Mouse (Mus musculus) limb, embryonic 10.5 days (tissue): ENCODE measurements around the gene Hist2h2ac. TPM values are rescaled to one million over a fixed set of nuclear protein-coding genes. Genes with fewer than 3 reads are reported as not detected.
A peak's percentile ranks its signal among the peaks of the same experiment; 100 is the strongest.
"Not testable (repeated sequence)": the region's sequence is repeated elsewhere in the genome, so short reads cannot be mapped to it uniquely, and the experiment has no call there.

ENCODE experiments used
- DNase-seq: peaks from one replicate; pipeline ENCODE4 v3.0.0-alpha.2; 2017; ENCODE audit warnings: low spot score
- H3K27ac ChIP-seq: fragments of 300-500 bp; sonication (generic); 2 replicates; pipeline ENCODE4 v1.5.1; 2016; ENCODE audit warnings: mild to moderate bottlenecking
- H3K27me3 ChIP-seq: fragments of 300-500 bp; sonication (generic); 2 replicates; pipeline ENCODE4 v1.6.1; 2016; ENCODE audit warnings: low read depth, mild to moderate bottlenecking; ENCODE audit not compliant: poor library complexity, severe bottlenecking
- H3K36me3 ChIP-seq: fragments of 300-500 bp; sonication (generic); 2 replicates; pipeline ENCODE4 v1.6.1; 2016; ENCODE audit warnings: mild to moderate bottlenecking, moderate library complexity
- H3K4me1 ChIP-seq: fragments of 300-500 bp; sonication (generic); 2 replicates; pipeline ENCODE4 v1.6.1; 2016
- H3K4me3 ChIP-seq: fragments of 300-500 bp; sonication (generic); 2 replicates; pipeline ENCODE4 v1.5.1; 2016; ENCODE audit warnings: mild to moderate bottlenecking, moderate library complexity
- H3K9me3 ChIP-seq: fragments of 300-500 bp; sonication (generic); replicated peaks from 2 replicates; pipeline ENCODE4 v1.6.1; 2016; ENCODE audit warnings: mild to moderate bottlenecking
- WGBS: fragments of 180-500 bp; shearing (Covaris S2); methylation state at CpG from one replicate; pipeline ENCODE4 v1.1.7; 2016; 5-methylcytosine and 5-hydroxymethylcytosine counted together
- polyA plus RNA-seq: library from polyadenylated mRNA; unstranded; fragments of >200 nt; fragmentation: Nextera tagmentation; extraction: Ambion mirVana; gene quantifications from 2 replicates; pipeline ENCODE4 v1.2.1, GENCODE M21; 2016

Hist2h2ac gene
- polyA plus RNA-seq, 1 experiment from 2014 or later = 11.7 TPM

DNA sequence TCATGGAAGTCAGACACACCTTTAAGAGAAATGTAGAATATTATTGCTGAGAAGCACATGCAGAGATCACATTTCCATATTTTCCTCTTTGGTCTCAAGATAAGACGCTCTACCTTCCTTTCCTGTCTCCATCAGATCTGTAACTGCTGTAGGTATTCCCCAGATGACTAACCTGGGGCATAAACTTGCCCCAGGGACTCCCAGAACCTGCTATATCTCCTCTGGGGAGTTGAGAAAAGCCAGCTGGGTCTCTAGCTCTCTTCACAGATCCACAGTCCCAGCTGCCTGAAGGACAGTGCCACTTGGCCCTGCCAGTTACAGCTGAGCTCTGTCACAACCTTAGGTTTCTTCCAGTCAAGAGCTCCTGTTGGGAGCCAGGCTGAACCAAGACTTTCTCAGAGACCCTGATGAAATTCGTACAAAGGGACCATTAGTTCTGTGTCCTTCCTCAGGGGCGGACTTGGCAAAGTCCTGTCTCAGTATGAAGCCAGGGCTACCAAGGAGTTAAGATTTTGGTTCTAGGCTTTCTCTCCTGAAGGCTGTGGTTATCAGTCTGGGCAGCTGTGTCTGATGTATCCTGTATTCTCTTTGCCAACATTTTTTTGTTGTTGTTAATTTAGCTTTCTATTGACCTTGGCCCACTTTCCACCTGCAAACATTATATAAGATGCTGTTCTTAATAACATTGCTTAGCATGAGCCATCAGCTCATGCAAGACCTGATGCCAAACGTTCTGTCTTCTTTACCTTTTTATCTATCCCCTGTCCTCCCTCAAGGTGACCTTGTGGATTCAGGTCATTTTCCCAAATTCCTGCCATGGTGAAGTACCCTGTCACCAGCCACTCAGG lies 10.5 kb upstream of the Hist2h2ac start:
- Histone ChIP-seq H3K27me3 (no peaks in the 10 kb centered on the region), H3K36me3 (no peaks in the 10 kb centered on the region), H3K27ac (no peak overlapping the region), H3K9me3 (no peaks in the 10 kb centered on the region), H3K4me3 (no peak overlapping the region), H3K4me1 (peaks cover 2% of the 10 kb centered on the region; the same call in 1 of the 2 replicates)
- 78% methylated on average over 4 of the region's 4 CpGs for WGBS
- DNase-seq = no peak

DNA sequence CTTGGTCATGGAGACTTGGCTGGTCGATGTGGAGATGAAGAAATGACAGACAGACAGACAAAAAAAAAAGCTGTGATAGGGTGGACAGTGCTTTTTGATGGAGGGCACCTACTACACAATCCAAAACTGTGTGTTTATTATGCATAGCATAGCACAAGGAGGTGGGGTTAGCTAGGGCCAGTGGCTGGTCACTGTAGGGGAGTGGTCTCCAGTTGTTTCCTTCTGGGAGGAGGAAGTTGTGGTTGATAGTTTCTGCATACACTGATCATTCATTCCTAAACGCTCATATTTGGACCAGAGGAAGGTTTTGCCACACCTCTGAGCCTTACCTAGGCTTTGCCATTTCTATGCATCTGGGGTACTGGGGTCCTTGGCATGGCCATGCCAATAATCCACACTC lies 9.7 kb upstream of the Hist2h2ac start:
- H3K9me3 ChIP-seq = no peaks in the 10 kb centered on the region
- no peaks in the 10 kb centered on the region for H3K36me3 ChIP-seq
- 86% methylated on average over 2 of the region's 2 CpGs for WGBS
- DNase-seq = no peak
- peaks cover 8% of the 10 kb centered on the region for H3K4me1 ChIP-seq
- no peaks in the 10 kb centered on the region for H3K27me3 ChIP-seq
- H3K27ac ChIP-seq = no peak overlapping the region
- H3K4me3 ChIP-seq = no peak overlapping the region

DNA sequence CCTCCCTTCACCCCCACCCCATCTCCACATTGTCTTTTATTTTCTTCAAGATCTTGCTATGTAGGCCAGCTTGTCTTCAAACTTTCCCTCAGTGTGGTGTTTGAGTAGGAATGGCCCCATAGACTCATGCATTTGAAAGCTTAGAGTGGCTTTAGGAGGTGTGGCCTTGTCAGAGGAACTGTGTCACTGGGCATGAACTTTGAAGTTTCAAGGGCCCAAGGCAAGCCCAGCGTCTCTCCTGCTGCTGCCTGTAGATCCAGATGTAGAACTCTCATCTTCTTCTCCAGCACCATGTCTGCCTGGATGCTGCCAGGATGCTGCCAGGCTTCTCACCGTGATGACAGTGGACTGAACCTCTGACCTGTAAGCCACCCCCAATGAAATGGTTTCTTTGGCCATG lies 8.1 kb upstream of the Hist2h2ac start:
- H3K27me3 ChIP-seq = no peaks in the 10 kb centered on the region
- H3K27ac ChIP-seq = no peak overlapping the region
- H3K36me3 ChIP-seq = no peaks in the 10 kb centered on the region
- H3K9me3 ChIP-seq = no peaks in the 10 kb centered on the region
- 66% methylated on average over 2 of the region's 2 CpGs for WGBS
- no peak for DNase-seq
- H3K4me1 ChIP-seq = peaks cover 11% of the 10 kb centered on the region
- no peak overlapping the region for H3K4me3 ChIP-seq

DNA sequence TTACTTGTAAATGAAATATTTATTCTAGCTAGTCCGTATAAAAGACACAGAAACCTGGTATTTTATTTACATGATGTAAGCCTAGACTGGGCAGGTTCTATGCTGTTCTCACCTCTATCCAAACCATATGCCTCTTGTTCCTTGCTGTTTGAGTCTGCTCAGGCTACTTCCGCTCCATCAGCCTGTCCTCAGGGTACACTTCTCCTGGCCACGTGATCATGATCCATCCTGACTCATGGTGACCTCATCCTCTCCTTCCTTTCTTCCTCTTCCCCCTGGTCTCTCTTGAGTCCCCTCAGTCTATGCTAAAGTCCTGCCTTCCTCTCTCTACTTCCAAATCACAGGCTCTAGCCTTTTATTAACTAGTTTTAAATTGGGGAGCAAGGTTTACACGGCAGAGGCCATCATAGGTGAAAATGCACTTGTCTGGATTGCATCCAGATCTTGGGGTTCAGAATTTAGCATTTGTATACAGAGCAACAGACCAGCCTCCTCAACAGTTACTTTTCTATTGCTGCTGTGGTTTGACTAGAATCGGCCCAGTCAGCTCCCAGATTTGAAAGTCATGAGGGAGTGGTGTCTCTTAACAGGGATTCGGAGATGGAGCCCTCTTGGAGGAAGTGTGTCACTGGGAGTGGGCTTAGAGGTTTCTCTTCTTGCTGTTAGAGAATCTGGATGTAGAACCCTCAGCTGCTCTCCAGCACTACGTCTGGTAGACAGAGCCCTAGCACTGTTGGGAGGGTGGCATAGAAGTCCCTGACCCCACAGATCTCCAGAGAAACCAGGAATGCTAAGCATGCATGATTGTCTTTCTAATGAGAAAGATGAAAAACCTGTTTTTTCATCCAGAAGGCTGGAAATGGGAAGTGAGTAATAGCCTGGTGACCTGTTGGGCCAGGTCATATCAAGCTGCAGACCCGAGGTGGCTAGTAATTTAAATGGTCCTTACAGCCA lies 6.3 kb upstream of the Hist2h2ac start:
- peaks cover 15% of the 10 kb centered on the region for H3K4me1 ChIP-seq
- no peak for DNase-seq

DNA sequence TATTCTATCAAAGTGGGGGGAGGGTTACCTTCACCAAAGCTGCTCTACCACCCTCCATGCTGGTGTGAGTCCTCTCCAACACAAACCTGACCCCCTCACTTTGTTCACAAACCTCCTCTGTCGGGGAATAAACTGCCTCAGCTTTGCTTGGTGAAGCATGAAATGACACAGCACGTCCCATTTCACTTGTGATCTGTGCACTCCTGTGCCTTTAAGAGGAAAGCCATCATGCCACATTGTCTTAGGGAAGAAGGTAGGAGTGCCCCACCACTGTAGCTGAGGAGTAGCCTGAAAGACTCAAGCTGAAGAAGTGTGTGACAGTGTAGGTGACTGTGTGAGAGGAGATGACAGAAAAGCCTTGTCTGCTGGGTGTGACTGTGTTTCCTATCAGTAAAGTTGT lies 4.7 kb upstream of the Hist2h2ac start:
- Histone ChIP-seq H3K4me1 (peaks cover 25% of the 10 kb centered on the region), H3K4me3 (no peak overlapping the region), H3K27ac (peak overlapping the region; percentile 66), H3K27me3 (no peaks in the 10 kb centered on the region), H3K9me3 (no peaks in the 10 kb centered on the region), H3K36me3 (no peaks in the 10 kb centered on the region)
- DNase-seq = no peak
- 50% methylated on average over 2 of the region's 2 CpGs for WGBS

More for the DNA sequence above, 6.3 kb upstream of the Hist2h2ac start:
- 71% methylated on average over 8 of the region's 8 CpGs for WGBS
- no peaks in the 10 kb centered on the region for H3K9me3 ChIP-seq
- H3K27ac ChIP-seq = peak overlapping the region; percentile 51
- H3K36me3 ChIP-seq = no peaks in the 10 kb centered on the region
- no peak overlapping the region for H3K4me3 ChIP-seq
- no peaks in the 10 kb centered on the region for H3K27me3 ChIP-seq

DNA sequence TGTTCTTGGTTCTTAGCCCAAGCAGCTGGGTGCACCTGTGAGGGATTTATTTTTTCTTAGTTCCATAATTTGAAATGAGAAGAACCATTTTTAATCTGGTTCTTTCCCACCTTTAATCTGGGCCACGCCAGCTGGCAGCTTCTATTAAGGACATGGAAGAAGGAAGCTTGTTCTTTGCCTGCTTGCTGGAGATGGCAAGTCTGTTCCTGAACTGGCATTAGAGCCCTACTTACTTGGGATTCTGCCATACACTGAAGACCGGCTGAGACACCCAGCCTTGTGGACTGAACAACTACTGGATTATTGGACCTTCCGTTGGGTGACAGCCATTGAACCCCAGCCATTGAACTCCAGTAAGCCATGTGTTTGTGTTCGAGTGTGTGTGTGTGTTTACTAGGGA lies 2.1 kb upstream of the Hist2h2ac start:
- Histone ChIP-seq H3K9me3 (no peaks in the 10 kb centered on the region), H3K27me3 (no peaks in the 10 kb centered on the region), H3K36me3 (no peaks in the 10 kb centered on the region), H3K4me3 (no peak overlapping the region), H3K27ac (no peak overlapping the region), H3K4me1 (peaks cover 33% of the 10 kb centered on the region)
- no peak for DNase-seq
- 93% methylated on average over 4 of the region's 4 CpGs for WGBS

DNA sequence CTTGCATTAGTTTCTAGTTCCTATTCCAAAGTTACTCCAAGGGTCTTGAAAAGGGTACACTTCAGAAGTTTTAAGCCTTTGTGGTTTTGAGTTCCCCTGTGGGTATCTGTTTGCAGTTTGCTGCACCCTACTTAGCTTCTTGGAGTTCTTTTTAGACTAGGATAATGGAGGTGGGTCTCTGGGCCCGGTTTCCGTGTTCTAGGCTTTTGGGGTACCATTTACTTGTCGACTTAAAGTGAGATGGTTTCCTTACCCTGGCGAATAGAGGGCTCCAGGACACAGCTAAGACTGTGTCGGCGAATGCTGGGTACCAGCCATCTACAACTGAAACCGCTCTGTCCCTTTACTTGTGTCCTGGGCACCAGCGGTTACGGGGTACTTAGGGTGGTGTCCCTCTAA lies 959 bp upstream of the Hist2h2ac start:
- WGBS = 26% methylated on average over 9 of the region's 9 CpGs
- no peak for DNase-seq
- peaks cover 33% of the 10 kb centered on the region for H3K4me1 ChIP-seq

DNA sequence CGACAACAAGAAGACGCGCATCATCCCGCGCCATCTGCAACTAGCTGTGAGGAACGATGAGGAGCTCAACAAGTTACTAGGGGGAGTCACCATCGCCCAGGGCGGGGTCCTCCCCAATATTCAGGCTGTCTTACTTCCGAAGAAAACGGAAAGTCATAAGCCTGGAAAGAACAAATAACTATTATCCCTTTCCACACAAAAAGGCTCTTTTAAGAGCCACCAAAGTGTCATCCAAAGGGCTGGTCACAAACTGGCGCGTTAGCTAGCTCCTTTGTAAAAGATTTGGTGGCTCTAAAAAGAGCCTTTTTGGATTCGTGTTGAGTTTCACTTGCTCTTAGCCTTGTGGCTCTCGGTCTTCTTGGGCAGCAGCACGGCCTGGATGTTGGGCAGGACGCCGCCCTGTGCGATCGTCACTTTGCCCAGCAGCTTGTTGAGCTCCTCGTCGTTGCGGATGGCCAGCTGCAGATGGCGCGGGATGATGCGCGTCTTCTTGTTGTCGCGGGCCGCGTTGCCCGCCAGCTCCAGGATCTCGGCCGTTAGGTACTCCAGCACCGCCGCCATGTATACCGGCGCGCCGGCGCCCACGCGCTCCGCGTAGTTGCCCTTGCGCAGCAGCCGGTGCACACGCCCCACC lies 432 bp downstream of the Hist2h2ac start:
- peak overlapping the region; percentile 97 for H3K27ac ChIP-seq
- H3K36me3 ChIP-seq, H3K27me3 ChIP-seq, H3K9me3 ChIP-seq: not testable (repeated sequence)
- H3K4me3 ChIP-seq = peak overlapping the region; percentile 65
- WGBS = under 1% methylated on average over 31 of the region's 47 CpGs
- peaks cover 28% of the 10 kb centered on the region for H3K4me1 ChIP-seq
- DNase-seq = peak; percentile 59

More for the DNA sequence above, 959 bp upstream of the Hist2h2ac start:
- Histone ChIP-seq H3K4me3 (peak overlapping the region; percentile 65), H3K27me3 (no peaks in the 10 kb centered on the region), H3K9me3 (no peaks in the 10 kb centered on the region), H3K27ac (peak overlapping the region; percentile 97), H3K36me3 (no peaks in the 10 kb centered on the region)

DNA sequence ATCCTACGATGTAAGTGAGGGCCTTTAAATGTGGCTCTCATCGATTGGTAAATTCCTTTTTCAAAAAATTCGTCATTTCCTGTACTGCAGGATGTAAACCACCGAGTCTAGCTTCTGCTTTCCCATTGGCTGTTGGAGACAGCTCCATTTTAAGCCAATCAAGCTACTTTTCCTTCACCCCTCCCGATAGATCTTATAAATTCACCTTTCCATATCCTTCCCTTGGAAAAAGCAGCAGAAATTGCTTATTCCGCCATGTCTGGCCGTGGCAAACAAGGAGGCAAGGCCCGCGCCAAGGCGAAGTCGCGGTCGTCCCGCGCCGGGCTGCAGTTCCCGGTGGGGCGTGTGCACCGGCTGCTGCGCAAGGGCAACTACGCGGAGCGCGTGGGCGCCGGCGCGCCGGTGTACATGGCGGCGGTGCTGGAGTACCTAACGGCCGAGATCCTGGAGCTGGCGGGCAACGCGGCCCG lies 984 bp downstream of the Hist2h2ac start, which contains the start of the genes Bola1 and Hist2h2ab:
TSS of gene Bola1 (minus strand) at position 49 of the 470 bp plus-strand sequence.
TSS of gene Hist2h2ab (plus strand) at position 205 of the 470 bp plus-strand sequence.
- H3K4me3 ChIP-seq = peak within 1 kb of the TSS; percentile 65
- WGBS = under 1% methylated on average over 37 of the region's 37 CpGs
- no peaks in the 10 kb centered on the region for H3K9me3 ChIP-seq
- peak; percentile 82 for DNase-seq
- peak within 1 kb of the TSS; percentile 97 for H3K27ac ChIP-seq
- no peaks in the 10 kb centered on the region for H3K36me3 ChIP-seq
- H3K4me1 ChIP-seq = peaks cover 28% of the 10 kb centered on the region
- H3K27me3 ChIP-seq = no peaks in the 10 kb centered on the region

DNA sequence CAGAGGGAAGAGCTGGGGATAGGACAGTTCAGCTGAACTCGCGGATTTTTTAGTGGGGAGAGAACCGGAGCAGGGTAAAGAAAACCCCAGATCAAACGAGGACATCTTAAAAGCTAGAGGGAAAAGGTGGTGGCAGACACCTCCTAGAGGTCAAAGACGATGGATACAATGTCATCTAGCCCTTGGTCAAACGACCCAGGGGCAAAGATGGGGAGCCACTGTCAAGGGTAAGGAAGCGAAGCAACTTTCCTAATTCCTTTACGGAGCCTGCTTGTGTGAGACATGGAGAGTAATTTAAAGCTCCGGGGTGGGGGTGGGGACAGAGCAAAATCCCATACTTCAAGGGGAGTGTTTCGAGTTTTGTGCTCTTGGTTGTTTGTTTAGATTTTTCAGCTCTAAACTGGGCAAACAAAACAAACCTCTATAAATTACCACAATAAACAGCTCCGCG lies 1.5 kb downstream of the Hist2h2ac start:
- Histone ChIP-seq H3K27ac (peak overlapping the region; percentile 97), H3K4me1 (peaks cover 28% of the 10 kb centered on the region), H3K9me3 (no peaks in the 10 kb centered on the region), H3K36me3 (no peaks in the 10 kb centered on the region), H3K27me3 (no peaks in the 10 kb centered on the region), H3K4me3 (peak overlapping the region; percentile 65)
- peak; percentile 61 for DNase-seq
- WGBS = under 1% methylated on average over 12 of the region's 12 CpGs

DNA sequence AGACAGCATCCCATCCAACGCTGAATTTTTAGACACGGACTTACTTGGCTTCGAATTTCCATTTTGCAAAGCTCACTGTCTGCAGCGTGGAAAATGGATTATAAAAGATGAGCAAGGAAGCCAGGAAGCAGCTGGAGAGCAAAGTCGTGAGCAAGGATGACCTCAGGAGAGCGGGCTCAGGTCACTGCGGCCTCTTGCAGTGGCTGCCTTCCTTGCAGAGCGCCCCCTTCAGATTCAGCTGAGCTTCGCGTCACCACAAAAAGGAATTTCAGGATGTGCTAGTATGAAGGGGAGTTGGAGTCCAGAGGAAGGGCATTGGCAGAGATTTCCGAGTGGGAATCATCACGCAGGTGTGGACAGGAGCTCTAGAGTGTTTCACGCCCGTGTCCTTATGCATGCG lies 11.4 kb downstream of the Hist2h2ac start:
- Histone ChIP-seq H3K9me3 (no peaks in the 10 kb centered on the region), H3K36me3 (no peaks in the 10 kb centered on the region), H3K4me1 (peaks cover 23% of the 10 kb centered on the region), H3K27me3 (no peaks in the 10 kb centered on the region), H3K27ac (no peak overlapping the region), H3K4me3 (no peak overlapping the region)
- no peak for DNase-seq
- WGBS = 24% methylated on average over 15 of the region's 15 CpGs

DNA sequence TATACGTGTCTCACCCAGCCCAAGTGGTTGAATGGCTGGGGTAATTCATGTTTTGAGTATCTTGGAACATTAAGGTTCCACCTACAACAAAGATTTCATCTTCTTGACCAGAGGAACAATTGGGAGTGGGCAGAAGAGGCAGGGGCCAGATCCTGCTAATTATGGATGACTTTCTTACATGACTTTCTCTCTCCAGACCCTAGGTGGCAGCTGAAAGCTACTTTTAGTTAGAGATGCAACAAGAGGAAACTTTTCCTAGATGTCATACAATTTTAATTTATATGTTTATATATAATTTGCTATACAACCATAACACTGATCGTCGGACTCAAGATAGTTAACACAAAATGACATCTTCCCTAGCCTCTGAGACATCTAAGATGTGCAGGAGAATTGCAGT lies 12.9 kb downstream of the Hist2h2ac start:
- DNase-seq = no peak
- Histone ChIP-seq H3K4me1 (peaks cover 13% of the 10 kb centered on the region), H3K4me3 (no peak overlapping the region), H3K9me3 (no peaks in the 10 kb centered on the region), H3K27ac (no peak overlapping the region), H3K27me3 (no peaks in the 10 kb centered on the region), H3K36me3 (no peaks in the 10 kb centered on the region)
- 91% methylated on average over 3 of the region's 3 CpGs for WGBS
